Mouse (Mus musculus) left cerebral cortex, postnatal 36 days (tissue): ENCODE data around the gene Ephb4. TPM values are rescaled to one million over a fixed set of nuclear protein-coding genes. Genes with fewer than 3 reads are reported as not detected.

Source experiments
- DNase-seq, 2 experiments: peaks; one replicate each; pipeline ENCODE4 v3.0.0; 2021 to 2022; ENCODE audit warnings: low spot score in 2 of 2, mixed read lengths in 1 of 2
- intact Hi-C: fragments of 180-260 bp; cut with DNase I; formaldehyde crosslinking; loops from one replicate; pipeline ENCODE4 v1.15.1; 2025
- total RNA-seq, 2 experiments: library from RNA; stranded (reverse); gene quantifications; 2 replicates each; pipeline ENCODE4 v1.2.3; 2021

The Ephb4 gene
- total RNA-seq, 2 experiments from 2014 or later, result 5.3 to 6.1 TPM

DNA sequence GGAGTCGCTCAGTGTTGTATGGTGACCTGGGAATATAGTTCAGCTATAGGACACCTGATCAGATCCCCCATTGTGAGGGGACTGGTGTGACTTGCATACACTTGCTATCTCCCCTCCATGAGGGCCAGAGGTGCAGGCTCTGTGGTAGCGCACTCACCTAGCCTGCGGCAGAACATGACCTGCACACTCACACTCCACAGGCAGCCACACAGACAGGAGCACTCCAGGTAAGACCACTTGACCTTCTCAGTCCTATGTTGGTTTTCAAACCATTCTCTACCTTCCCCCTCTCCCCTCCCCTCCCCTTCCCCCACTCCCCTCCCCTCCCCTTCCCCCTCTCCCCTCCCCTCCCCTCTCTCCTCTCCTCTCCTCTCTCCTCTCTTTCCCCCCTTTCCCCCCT lies 60.6 kb downstream of the Ephb4 start:
- intact Hi-C loops, result no loop called here
- no peak for DNase-seq

DNA sequence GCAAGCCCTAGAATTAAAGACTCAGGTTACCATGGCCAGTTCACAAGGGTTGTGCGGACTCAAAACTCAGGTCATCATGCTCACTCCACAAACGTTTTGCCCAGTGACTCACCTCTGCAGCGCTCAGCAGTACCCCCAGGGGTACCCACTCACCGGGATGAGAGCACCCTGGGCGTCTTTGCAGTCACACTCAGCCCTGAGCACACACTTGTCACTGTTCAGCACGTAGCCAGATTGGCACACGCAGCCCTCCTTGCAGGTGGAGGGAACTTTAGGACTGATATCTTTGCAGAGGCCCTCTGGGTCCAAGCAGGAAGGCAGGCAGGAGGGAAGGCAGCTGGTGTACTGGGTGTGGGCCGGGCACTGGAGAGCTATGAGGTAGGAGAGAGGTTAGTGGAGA lies 61.3 kb downstream of the Ephb4 start:
- intact Hi-C loops, result no loop called here
- DNase-seq, result no peak

DNA sequence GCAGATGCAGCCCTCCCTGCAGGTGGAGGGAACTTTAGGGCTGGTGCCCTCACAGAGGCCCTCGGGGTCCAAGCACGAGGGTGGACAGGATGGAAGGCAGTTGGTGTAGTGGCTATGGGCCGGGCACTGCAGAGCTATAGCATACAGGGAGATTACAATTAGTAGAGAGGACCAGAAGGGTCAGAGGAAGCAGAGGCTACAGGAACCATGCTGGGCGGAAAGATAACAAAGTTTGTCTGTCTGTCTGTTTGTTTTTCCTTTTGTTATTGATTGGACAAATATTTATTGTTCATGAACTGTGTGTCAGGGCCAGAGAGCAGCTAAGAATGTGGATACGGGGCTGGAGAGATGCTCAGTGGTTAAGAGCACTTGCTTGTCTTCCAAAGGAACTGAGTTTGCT lies 64.3 kb downstream of the Ephb4 start:
- no peak for DNase-seq
- intact Hi-C loops, result no loop called here

DNA sequence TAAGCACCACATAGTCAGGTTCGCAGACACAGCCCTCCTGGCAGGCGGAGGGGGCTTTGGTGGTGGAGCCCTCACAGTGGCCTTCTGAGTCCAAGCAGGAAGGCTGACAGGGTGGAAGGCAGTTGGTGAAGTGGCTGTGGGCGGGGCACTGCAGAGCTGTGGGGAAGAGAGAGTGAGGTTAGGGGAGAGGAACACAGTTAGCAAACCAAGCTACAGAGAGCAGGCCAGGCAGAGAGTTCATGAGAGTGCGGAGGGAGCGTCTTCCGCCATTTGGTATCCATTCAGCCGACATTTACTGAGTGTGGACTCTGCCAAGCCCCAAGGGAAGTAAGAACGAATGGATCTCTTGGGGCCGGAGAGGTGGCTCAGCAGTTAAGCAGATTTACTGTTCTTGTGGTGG lies 69.2 kb downstream of the Ephb4 start:
- intact Hi-C loops, result no loop called here
- DNase-seq, result no peak

DNA sequence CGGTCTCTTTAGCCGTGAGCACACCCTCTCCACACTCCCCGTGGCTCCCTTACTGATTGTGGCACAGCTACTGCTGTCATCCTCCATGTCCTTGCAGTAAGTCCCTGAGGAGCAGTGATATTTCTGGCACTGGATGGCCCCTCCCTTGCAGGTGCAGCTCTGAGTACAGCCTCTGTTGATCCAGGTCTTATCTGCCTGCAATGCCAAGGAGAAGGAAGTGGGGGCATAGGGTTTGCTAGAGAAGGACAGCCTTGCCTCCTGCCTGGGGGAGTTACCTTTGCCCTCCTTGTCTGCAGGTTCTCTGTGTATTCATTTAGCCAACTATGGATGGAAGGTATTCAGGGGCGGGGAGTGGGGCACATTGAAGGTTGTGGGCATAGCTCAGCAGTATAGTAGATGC lies 69.9 kb downstream of the Ephb4 start:
- no peak for DNase-seq
- intact Hi-C loops, result no loop called here

GRCm38 (mm10) chr5:137425648-137426047 lies 75.7 kb downstream of the Ephb4 start:
- intact Hi-C loops, result no loop called here
- no peak for DNase-seq

Other genes with a start within 250 kb of the Ephb4 start
- gene Trim56, start 233.9 kb upstream of the Ephb4 start, total RNA-seq, result 1 to 10 TPM; 4.3 to 5.2 TPM
- not detected for gene Muc3, start 200.8 kb upstream of the Ephb4 start, total RNA-seq
- 1 to 10 TPM; 2.3 to 6.9 TPM for gene Muc3a, start 137.7 kb upstream of the Ephb4 start, total RNA-seq
- gene Ache, start 62.6 kb upstream of the Ephb4 start, total RNA-seq, result 10 to 100 TPM; 60.1 to 64.5 TPM
- gene Ufsp1, start 55.5 kb upstream of the Ephb4 start, total RNA-seq, result 10 to 100 TPM; 11.4 to 15.0 TPM
- 100 to 1,000 TPM; 132 to 230 TPM for gene Srrt, start 42.4 kb upstream of the Ephb4 start, total RNA-seq
- gene Trip6, start 35.7 kb upstream of the Ephb4 start, total RNA-seq, result 1 to 10 TPM; 3.5 to 5.1 TPM
- 10 to 100 TPM; 21.1 to 25.2 TPM for gene Slc12a9, start 16.5 kb upstream of the Ephb4 start, total RNA-seq
- gene Zan, start 127.0 kb downstream of the Ephb4 start, total RNA-seq, result under 1 TPM; 0.37 to 0.39 TPM
- gene Pop7, start 152.4 kb downstream of the Ephb4 start, total RNA-seq, result 10 to 100 TPM; 33.6 to 36.1 TPM
- 10 to 100 TPM; 43.8 to 63.2 TPM for gene Gigyf1, start 168.4 kb downstream of the Ephb4 start, total RNA-seq
- gene Epo, start 183.1 kb downstream of the Ephb4 start, total RNA-seq, result not detected
- gene Gnb2, start 183.4 kb downstream of the Ephb4 start, total RNA-seq, result 100 to 1,000 TPM; 582 to 667 TPM
- gene Actl6b, start 203.4 kb downstream of the Ephb4 start, total RNA-seq, result 100 to 1,000 TPM; 109 to 115 TPM
- 10 to 100 TPM; 10.4 to 10.9 TPM for gene Tfr2, start 219.7 kb downstream of the Ephb4 start, total RNA-seq